Mouse (Mus musculus) forebrain, embryonic 10.5 days (tissue): ENCODE measurements at regions not wholly inside any gene's neighbourhood (a gene's known extent, or its start where the extent isn't known, plus 50 kb on each side); places are given as distances from the start of the nearest gene placed in this dataset.

Experiments
- DNase-seq: peaks from one replicate; pipeline ENCODE4 v3.0.0-alpha.2; 2017; ENCODE audit warnings: low spot score; ENCODE audit errors: extremely low spot score
- H3K27ac ChIP-seq: fragments of 300-500 bp; sonication (generic); 2 replicates; pipeline ENCODE4 v1.5.1; 2016; ENCODE audit warnings: mild to moderate bottlenecking
- H3K27me3 ChIP-seq: fragments of 300-500 bp; sonication (generic); 2 replicates; pipeline ENCODE4 v1.6.1; 2016; ENCODE audit warnings: mild to moderate bottlenecking; ENCODE audit not compliant: poor library complexity, severe bottlenecking
- H3K36me3 ChIP-seq: fragments of 300-500 bp; sonication (generic); replicated peaks from 2 replicates; pipeline ENCODE4 v1.6.1; 2016; ENCODE audit warnings: mild to moderate bottlenecking, moderate library complexity
- H3K4me1 ChIP-seq: fragments of 300-500 bp; sonication (generic); 2 replicates; pipeline ENCODE4 v1.6.1; 2016
- H3K4me3 ChIP-seq: fragments of 300-500 bp; sonication (generic); 2 replicates; pipeline ENCODE4 v1.5.1; 2016; ENCODE audit warnings: mild to moderate bottlenecking, moderate library complexity
- H3K9me3 ChIP-seq: fragments of 300-500 bp; sonication (generic); 2 replicates; pipeline ENCODE4 v1.6.1; 2016; ENCODE audit warnings: mild to moderate bottlenecking, moderate library complexity
- WGBS: fragments of 180-500 bp; shearing (Covaris S2); methylation state at CpG from one replicate; pipeline ENCODE4 v1.1.7; 2016; 5-methylcytosine and 5-hydroxymethylcytosine counted together

GRCm38 (mm10) chr16:74464290-74464689 lies 52.7 kb upstream of the Robo2 start:
- no peaks in the 10 kb centered on the region for H3K36me3 ChIP-seq
- H3K27me3 ChIP-seq, result peaks cover 6% of the 10 kb centered on the region; the same call in 1 of the 2 replicates
- no peaks in the 10 kb centered on the region for H3K9me3 ChIP-seq
- no peak overlapping the region for H3K4me3 ChIP-seq
- H3K4me1 ChIP-seq, result peaks cover 36% of the 10 kb centered on the region
- 77% methylated on average over 6 of the region's 6 CpGs for WGBS
- no peak overlapping the region for H3K27ac ChIP-seq
- no peak for DNase-seq

GRCm38 (mm10) chr16:74462436-74462835 lies 50.8 kb upstream of the Robo2 start:
- 91% methylated on average over 3 of the region's 3 CpGs for WGBS
- Histone ChIP-seq H3K9me3 (no peaks in the 10 kb centered on the region), H3K27ac (no peak overlapping the region), H3K4me3 (no peak overlapping the region), H3K4me1 (peaks cover 19% of the 10 kb centered on the region), H3K36me3 (no peaks in the 10 kb centered on the region), H3K27me3 (0 out of 2 replicates have a peak, but pooled peaks cover 6% of the 10 kb centered on the region)
- no peak for DNase-seq
